Mouse (Mus musculus) ovary, adult 18-20 months (tissue): ENCODE data around the gene Myo1h.

Experiments used
- DNase-seq: peaks from one replicate; pipeline ENCODE4 v3.0.0; 2022; ENCODE audit warnings: low spot score, mixed read lengths

Myo1h gene

DNA sequence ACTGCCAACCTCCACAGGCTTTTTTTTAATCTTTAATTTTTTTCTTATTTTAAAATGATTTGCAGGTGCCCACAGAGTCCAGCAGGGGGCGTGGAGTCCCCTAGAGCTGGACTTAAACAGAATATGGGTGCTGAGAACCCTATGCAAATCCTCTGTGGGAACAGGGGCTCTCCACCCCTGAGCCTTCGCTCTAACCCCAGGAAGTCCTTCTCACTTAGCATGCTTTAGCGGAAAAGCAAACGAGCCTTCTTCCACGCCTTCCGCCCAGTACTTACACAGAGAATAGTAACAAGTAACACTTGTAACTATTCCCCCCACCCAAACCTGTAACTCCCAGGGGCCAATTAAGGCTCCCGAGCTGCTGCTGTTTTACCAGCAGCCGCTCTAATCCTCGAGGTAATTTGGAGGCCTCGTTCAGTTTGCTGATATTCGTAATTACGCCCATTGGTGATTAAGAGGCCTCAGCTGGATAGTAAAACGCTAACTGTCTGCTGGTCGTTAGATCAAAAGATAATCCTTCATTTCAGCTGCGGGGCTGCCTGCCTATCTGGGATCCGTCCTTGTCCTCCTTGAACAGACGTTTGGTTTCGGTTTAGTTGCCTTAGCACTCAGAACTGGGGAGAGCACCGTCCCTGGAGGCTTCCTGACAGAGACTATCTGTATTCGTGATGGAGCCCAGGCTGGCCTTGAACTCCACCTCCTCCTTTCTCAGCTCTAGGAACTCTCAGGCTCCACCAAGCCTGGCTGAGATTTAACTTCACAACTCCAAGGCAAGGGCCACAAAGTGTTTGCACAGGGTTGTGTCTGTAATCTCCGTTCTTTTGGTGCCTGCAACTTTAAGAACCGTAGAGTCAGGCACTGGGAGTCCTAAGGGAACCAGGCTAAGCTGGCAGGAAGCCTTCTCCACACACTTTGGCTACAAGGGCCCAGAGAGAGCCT, 8.0 kb downstream of the Myo1h start:
- peak; percentile 55 for DNase-seq

DNA sequence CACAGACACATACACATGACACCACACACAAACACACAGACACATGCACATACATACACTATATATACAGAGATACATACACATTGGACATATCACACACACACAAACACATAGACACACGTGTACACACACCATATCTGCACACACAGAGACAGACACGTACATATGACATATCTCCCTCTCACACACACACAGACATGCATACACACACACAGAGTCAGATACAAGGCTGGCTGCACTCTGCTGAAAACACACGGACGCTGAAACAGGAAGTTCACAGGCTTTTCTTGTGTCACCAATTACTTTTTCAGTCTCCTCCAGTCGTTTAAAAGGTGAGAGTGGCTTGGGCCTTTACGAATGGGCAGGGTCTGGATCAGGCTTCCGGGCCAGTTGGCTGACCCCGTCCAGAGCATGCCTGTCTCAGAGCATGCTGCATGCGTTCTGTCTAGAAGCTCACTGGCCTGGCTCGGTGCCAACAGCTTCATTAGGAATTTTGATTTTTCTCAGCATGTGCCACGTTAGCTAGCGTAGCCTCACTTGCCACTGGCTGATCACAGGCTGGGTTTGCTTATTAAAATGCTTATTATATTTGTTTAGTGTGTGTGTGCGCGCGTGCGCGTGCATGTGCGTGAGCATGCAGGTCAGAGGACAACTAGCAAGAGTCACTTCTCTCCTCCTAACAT, 9.4 kb downstream of the Myo1h start:
- DNase-seq = no peak

DNA sequence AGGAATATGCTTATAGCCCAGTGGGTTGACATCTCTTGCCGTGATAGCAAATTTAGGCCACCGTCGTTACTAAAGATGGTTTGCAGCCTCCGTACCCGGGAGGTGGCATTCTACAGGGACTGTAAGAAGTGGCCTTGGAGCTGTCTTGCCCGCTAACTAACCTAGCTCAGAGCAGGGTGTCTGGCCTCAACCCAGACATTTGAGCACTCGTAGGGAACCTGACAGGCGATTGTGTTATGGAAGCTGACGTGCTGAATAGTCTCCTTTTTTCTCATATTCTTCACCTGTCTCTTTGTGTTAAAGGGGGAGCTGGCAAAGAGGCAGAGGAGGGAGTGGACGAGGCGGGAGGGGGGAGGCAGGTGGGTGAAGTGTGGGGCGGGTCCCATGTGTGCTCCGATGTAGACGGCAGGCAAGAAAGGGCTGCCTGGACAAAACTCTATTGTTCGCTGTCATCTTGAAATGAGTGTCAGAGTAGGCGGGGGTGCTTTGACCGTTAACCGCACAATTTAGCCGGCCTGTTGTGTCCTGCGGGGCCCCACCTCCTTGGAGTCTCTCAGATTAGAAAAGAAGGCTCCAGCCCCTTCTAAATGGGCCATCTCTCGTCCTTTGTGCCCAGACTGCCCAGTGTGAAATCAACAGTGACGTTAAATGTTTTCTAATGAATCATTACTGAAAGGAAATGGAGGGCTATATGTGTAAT, 10.3 kb downstream of the Myo1h start:
- no peak for DNase-seq

DNA sequence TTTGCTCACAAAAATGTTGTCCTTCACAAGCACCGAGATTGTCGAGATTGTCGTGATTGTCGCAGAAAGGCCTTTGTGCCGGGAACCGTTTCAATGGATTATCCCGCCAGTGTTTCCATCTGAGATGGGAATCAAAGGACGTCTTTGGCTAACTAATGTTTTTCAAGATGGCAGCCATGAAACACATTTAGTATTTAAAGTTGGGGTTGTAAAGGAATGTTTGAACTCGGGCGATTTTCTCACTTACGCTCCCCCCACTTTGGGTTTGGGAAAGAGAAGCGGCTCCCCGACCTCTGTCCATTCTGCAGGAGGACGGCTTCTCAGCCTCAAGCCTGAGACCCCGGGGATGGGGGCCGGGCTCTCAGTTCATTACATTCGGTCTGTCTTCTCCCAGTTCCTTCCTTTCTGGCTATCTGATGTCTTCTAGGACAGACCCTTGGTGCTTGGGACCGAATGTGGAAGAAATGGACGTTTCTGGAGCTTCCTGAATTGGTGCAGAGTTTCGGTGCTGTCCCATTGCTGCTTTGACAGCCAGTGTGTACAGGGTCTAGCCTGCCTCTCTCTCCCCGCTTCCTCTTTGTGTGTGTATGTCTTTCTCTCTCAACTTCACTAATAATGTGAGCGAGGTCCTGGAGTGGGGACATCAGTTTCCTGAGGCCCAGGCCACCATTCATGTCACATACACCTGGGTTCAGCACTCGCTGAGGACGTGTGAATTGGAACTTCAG, 11.1 kb downstream of the Myo1h start:
- DNase-seq = no peak

DNA sequence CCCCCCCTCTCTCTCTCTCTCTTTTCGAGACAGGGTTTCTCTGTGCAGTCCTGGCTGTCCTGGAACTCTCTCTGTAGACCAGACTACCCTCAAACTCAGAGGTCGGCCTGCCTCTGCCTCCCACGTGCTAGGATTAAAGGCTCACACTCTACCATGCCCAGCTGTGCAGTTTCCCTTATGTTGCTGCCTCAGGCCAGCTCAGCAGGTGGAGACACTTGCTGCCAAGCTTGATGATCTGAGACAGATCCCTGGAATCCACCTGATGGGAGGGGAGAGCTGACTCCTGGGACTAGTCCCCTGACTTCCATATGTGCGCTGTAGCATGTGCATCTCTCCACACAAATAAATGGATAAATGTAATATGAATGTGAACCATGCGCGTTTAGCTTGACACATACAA, 14.2 kb downstream of the Myo1h start:
- no peak for DNase-seq

DNA sequence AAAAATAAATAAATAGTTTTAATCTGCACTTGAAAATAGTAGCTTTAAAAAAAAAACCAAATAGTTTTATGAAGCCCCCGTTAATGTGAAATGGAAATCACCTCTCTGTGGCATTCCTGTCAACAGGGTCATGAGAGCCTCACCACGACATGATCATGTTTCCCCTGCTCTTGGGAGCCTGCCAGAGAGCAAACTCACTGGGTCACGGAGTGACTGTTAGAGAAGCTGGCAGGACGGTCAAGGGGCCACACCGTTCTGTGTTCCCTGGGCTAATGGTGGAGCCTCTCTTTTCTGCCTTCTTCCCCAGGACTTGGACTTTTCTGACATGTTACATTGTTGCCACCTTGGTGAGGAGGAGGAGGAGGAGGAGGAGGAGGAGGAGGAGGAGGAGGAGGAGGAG, 17.5 kb downstream of the Myo1h start:
- DNase-seq = no peak

DNA sequence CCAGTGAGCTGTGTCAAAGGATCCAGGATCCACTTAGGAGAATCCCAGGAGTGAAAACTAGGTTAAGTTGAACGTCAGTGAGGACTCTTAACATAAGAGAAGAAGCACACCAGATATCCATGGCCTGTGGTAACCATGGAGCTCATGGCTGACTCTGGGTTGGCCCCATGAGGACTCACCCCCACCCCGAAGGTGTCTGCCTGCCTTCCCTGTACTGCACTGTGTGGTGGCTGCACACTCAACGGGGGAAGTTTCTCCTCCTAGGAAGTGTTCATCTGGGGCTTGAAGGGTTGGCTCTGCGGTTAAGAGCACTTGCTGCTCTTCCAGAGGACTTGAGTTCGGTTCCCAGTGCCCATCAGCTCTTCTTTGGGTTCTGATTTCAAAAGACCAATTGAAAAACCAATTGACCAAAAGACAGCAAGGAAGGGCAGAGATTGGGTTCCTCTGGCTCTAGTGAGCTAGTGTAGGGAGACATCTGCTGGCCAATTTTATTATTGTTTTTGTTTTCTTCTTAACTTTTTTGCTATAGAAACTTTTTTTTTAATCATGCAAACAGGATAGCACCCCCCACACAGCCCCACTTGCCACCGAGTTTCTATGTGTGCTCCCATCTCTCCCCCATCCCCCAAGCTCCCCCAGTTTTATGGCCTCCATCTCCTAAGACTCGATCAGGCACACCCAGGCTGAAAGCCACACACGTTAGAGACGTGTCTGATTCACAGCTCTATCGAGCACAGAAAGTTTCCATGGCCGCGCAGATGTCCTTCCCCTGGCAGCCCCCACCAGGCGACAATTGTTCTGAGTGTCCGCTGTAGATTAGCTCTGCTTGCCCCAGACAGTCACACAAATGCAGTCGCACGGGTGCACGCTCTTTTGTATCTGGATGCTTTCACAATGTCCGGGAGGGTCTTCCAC, 20.1 kb downstream of the Myo1h start:
- no peak for DNase-seq

DNA sequence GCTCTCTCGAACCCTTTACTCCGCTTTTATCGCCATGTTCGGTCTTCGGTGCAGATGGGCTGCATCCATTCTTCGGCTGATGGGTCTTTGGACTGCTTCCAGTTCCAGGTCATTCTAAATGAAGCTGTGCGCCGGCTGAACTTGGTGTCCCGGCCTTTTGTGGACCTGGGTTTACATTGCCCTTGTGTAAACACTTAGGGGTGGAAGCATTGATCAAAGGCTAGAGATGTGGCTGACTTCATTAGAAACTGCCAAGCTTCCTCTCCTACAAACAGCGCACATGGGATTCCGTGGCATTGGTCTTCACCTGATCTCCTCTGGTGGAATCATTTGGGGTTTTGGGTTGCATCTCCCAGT, 20.7 kb downstream of the Myo1h start:
- no peak for DNase-seq

DNA sequence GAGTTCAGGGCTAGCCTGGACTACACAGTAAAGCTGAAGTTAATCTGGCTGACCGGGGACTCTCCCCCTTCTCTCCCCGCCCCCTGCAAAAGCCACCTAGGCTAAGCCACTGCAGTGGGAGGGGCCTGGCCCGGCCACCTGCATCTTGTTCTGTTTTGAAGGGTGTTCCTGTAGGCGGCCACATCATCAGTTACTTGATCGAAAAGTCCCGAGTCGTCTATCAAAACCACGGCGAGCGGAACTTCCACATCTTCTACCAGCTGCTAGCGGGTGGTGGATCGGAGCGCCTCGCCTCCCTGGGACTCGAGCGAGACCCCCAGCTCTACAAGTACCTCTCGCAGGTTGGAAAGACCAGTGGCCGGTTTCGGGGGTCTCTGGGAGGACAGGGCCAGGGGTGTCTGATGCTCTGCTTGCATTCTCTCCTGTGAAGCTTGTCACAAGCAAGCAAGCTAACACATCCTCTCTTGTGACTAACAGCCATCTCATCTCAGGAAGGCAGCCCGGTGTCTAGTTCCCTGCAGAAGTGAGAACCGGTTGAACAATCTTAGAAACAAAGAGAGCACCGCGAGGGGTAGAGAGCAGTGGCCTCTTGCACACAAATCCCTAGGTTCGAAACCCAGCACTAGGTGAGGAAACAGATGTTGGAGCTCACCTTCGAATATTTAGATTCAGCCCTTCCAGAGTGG, 34.3 kb downstream of the Myo1h start:
- DNase-seq = no peak

DNA sequence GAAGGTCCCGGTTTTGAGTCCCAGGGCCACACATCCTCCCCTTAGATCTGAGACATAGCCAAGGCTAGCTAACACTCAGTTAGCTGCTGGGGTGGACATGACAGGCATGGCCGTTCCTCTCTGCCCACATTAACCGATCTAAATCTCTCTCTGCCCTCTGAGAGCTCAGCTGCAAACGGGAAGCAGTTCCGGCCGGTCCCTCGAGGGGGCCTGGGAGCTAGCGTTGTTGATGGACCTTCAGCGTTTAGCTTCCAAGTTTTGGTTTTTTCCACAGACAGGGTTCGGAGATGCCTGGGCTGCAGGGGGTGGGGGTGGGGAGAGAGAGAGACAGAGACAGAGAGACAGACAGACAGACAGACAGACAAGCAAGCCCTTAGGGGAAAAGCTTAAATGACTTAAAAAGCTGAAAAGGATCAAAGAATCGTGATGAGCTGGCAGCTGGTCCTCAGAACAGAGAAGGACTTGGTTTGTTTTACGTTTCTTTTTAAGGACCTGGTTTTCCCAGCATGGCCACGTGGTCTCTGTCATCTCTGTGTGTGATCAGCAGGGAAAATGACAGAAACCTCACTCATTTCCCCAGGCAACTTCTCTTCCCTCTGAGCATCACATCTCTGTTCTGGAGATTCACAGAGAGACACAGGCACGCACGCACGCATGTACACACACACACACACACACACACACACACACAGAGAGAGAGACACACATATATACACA, 35.0 kb downstream of the Myo1h start:
- DNase-seq = no peak

DNA sequence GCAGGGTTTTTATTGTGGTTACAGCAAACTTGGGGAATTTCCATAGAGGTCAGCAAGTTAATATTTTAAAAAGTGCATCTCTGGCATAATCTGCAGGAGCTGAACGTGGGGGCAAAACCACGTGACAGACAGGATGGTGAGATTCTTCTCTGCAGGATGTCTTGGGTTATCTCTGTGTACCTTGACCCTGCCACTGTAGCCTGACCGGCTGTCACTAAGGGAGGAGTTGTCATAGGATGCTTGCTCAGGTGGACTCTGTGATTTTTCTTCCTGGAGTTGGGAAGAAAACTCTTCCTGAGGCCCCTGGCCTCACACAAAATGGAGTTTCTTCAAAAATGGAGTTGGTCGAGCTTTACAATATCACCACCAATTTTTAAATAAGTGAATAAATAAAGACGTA, 54.0 kb downstream of the Myo1h start:
- no peak for DNase-seq

DNA sequence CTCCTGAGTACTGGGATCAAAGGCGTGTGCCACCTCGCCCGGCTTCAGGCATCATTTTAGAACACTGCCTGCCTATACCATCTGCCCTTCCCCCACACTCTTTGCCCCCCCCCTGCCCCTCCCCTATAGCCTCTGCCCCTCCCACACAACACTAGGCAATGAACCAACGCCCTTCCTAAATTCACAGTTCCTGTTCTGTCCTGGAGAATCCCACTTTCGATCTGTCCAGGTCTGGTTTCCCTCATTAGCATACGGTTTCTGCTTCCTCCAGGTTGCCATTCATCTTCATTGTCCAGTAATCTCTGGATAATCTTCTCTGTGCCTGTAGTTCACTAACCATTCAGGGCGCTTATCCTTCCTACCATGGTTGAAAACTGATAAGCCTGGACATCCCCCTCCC, 54.6 kb downstream of the Myo1h start:
- no peak for DNase-seq

DNA sequence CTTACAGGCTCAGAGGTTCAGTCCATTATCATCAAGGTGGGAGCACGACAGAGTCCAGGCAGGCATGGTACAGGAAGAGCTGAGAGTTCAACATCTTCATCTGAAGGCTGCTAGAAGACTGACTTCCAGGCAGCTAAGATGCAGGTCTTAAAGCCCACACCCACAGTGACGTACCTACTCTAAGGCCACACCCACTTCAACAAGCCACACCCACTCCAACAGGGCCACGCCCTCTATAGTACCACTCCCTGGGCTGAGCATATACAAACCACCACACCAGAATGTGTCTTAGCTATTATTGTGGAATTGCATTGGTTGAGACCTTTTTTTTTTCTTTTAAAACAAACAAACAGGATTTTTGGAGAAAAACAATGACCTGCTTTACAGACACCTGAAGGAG, 56.6 kb downstream of the Myo1h start:
- DNase-seq = no peak

DNA sequence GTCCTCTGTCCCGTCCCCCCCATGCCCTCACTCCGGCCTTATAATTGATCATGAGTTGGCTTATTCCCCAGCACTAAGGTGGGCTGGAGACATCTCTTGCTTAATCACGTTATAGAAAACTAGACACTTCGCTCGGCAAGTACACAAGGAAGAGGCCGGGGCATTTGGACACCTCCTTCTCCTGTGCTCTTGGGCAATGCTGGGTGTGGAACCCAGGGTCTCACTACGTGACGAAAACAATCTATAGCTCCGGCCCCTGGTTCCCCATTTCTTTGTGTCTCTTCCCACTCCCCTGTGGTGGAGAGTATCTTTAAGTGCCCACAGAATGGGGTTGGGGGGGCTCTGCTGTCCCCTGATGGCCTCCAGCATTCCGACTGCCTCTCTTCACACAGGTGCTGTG, 58.0 kb downstream of the Myo1h start:
- no peak for DNase-seq

DNA sequence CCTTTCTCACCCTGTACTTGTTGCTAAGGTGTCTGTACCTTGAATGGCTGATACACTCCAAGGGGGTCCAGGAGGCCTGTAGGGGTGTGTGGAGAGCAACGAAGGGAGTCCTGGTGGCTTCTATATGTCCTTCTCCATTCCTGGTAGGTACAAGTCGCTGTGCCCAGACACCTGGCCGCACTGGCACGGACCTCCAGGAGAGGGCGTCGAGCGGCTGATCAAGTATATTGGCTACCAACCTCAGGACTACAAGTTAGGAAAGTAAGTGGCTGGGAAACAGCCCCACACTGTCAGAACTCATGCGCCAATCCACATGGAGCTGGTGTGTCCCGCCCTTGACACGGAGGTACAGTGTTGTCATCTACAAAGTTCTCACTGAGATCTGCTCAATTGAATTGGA, 62.5 kb downstream of the Myo1h start:
- no peak for DNase-seq

DNA sequence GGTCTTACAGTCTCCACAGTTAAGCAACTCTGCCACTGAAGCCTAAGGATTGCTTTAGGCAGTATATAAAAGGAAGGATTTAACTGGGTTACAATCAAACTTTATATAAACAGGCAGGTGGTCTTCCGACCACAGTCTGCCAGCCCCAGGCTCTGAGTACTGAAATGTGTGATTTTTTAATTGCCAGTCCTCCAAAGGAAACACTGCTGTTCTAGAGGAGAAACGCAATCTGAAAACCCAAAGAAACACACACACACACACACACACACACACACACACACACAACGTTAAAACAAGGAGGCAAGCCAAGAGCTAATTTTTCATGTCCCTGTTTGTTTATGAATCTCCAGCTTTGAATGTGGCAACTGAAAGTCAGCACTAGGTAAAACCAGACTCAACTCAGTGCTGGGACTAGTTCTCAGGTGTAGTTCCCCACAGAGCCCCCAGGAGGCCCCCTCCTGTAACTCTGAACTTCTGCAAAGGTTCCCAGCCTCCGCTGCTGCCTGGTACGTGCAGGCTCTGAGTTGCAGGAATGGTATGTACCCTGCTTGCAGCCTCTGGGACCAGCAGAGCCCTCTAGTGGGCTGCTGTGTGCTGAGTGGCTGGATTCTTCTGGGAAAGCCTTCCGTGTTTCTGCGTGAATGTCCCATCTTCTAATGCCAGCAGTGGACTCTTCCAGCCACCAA, 67.4 kb downstream of the Myo1h start:
- DNase-seq = peak; percentile 74

DNA sequence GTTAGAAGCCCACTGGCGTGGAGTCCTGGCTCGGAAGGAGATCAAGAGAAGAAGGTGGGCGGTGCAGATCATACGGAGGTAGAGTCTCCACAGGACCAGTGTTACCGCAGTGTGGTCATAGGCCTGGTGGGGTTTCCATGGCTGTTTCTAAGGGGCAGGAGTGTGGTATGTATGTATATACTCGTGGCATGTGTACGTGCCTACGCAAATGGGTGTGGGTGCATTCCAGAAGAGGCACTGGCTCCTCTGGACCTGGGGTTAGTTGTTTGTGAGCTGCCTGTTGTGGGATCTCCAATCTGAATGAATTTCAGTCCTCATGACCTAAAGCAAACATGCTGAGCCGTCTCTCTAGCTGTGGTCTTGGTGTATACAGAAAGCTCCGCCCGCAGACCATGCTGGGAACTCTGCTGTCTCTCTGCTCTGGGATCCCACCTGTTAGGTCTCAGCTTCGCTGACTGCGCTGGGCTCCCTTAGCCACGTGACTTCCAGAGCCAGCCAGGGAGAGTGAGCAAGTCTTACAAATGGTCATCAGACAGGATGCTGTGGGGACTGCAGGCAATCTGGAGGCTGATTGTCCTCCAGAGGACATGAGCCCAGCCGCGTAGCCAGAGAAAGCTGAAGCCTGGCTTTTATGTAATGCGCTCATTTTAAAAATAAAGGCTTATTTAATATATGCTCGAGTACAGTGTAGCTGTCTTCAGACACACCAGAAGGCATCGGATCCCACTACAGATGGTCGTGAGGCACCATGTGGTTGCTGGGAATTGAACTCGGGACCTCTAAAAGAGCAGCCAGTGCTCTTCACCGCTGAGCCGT, 68.2 kb downstream of the Myo1h start:
- DNase-seq = no peak

DNA sequence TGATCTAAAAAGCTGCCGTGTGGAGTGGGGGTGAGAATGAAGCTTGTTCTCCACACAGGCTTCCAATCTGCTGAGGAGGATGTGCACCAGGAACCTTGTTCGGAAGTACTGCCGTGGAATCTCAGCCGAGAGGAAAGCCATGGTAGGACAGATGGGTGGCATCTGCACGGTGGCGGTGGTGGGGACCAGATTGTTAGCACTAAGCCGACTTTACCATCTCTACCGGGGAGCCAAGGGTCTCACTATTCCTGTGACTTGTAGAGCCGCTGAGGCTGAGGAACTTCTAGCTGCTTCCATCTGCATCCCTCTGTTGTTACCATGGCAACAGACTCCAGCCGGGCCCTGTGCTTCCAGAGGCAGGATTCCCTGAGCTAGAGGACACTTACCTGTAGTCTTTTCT, 69.9 kb downstream of the Myo1h start:
- DNase-seq = no peak

DNA sequence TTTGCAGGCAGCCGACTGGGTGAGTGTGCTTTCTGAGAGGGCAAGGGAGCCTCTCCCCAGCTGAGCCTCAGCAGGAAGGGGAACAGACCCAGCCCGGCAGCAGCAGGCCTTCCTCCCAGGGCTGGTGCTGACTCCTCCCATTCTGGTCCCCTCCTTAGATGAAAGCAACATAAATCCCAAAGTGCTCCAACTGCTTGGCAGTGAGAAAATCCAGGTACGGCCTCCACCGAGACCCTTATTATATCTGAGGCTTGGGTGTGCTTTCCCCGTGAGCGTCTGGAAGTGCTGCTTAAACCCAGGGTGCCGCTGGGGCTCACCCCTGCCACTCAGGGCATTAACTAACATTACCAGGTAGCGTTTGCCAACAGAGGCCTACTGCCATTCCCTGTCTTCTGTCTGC, 70.6 kb downstream of the Myo1h start:
- no peak for DNase-seq
